Mouse (Mus musculus): ENCODE results near the gene Lamtor4.

- TF ChIP-seq E2F4 (IDR thresholded peaks at IDR 0.05; ENCODE audit: insufficient read depth) (no peak), MAX (IDR thresholded peaks at IDR 0.05; ENCODE audit: low read depth) (no peak), POLR2AphosphoS2 (IDR thresholded peaks at IDR 0.05; ENCODE audit: insufficient read length, low read depth) (no peak), MYOG (IDR thresholded peaks at IDR 0.05; ENCODE audit: control insufficient read depth in 1 of 3, insufficient read depth in 1 of 3, insufficient read length in 2 of 3, low read depth in 2 of 3) (no peak), POLR2A (IDR thresholded peaks at IDR 0.05; ENCODE audit: insufficient read length, low read depth) (no peak), TCF12 (IDR thresholded peaks at IDR 0.05; ENCODE audit: insufficient read depth, poor library complexity, severe bottlenecking) (no peak), USF1 (IDR thresholded peaks at IDR 0.05; ENCODE audit: low read depth) (no peak), CEBPB (IDR thresholded peaks at IDR 0.05; ENCODE audit: insufficient read depth, poor library complexity, severe bottlenecking) (no peak), REST (IDR thresholded peaks at IDR 0.05; ENCODE audit: insufficient read depth, insufficient read length) (no peak), SRF (IDR thresholded peaks at IDR 0.05; ENCODE audit: control insufficient read depth, insufficient read length, low read depth) (no peak), TCF3 (IDR thresholded peaks at IDR 0.05; ENCODE audit: insufficient read length, low read depth) (no peak)
Observed at GRCm38 (mm10) chr5:138223287-138223686, 32.0 kb upstream of the Lamtor4 start.

All from myocyte (in vitro differentiated cells).